Mouse (Mus musculus): ENCODE measurements around the gene Tmem259.
"Not testable (repeated sequence)": the region's sequence is repeated elsewhere in the genome, so short reads cannot be mapped to it uniquely, and the experiment has no call there.

Tmem259 gene

GRCm38 (mm10) chr10:79959847-79960601 is 24.1 kb downstream of the Tmem259 start, which contains the start of gene Wdr18:
Gene Wdr18 (plus strand): TSS chr10:79960152.
- peak; percentile 100 for DNase-seq

- not testable (repeated sequence) for DNase-seq
These were observed 24.7 kb downstream of the Tmem259 start for GRCm38 (mm10) chr10:79959412-79959811.

- DNase-seq, result peak; percentile 85 to 91
These were observed 25.9 kb downstream of the Tmem259 start for GRCm38 (mm10) chr10:79958140-79958816.

- no peak for DNase-seq
These were observed 27.4 kb downstream of the Tmem259 start for GRCm38 (mm10) chr10:79956643-79957154.

- no peak for DNase-seq
These were observed 28.4 kb downstream of the Tmem259 start for GRCm38 (mm10) chr10:79955691-79956090.

GRCm38 (mm10) chr10:79953946-79954345 is 30.2 kb downstream of the Tmem259 start:
- peak in 1 of 2 experiments; percentile 28 for DNase-seq

GRCm38 (mm10) chr10:79950661-79951060 is 33.5 kb downstream of the Tmem259 start:
- DNase-seq, result no peak

- DNase-seq, result no peak
These were observed 34.3 kb downstream of the Tmem259 start for GRCm38 (mm10) chr10:79949873-79950272.

- no peak for DNase-seq
These were observed 36.6 kb downstream of the Tmem259 start for GRCm38 (mm10) chr10:79947502-79947901.

GRCm38 (mm10) chr10:79946752-79947322 is 37.3 kb downstream of the Tmem259 start:
- no peak for DNase-seq

GRCm38 (mm10) chr10:79945507-79946234 is 38.5 kb downstream of the Tmem259 start:
- peak in 1 of 2 experiments; percentile 21 for DNase-seq

- no peak for DNase-seq
These were observed 40.6 kb downstream of the Tmem259 start for GRCm38 (mm10) chr10:79943471-79943901.

- no peak for DNase-seq
These were observed 41.1 kb downstream of the Tmem259 start for GRCm38 (mm10) chr10:79942988-79943387.

- no peak for DNase-seq
These were observed 43.4 kb downstream of the Tmem259 start for GRCm38 (mm10) chr10:79940749-79941148.

- DNase-seq, result no peak
These were observed 46.2 kb downstream of the Tmem259 start for GRCm38 (mm10) chr10:79937775-79938526.

- peak; percentile 75 to 82 for DNase-seq
These were observed 47.2 kb downstream of the Tmem259 start for GRCm38 (mm10) chr10:79936911-79937441.

GRCm38 (mm10) chr10:79936284-79936910 is 47.7 kb downstream of the Tmem259 start:
- no peak for DNase-seq

GRCm38 (mm10) chr10:79934794-79935569 is 49.1 kb downstream of the Tmem259 start:
- no peak for DNase-seq

GRCm38 (mm10) chr10:79934272-79934721 is 49.8 kb downstream of the Tmem259 start:
- peak; percentile 69 to 80 for DNase-seq

GRCm38 (mm10) chr10:79933861-79934260 is 50.3 kb downstream of the Tmem259 start:
- peak in 1 of 2 experiments; percentile 30 for DNase-seq
